Mouse (Mus musculus) limb, embryonic 12.5 days (tissue): ENCODE data around the gene Cdkal1. TPM values are rescaled to one million over a fixed set of nuclear protein-coding genes. Genes with fewer than 3 reads are reported as not detected.

ENCODE experiments used
- ATAC-seq: fragments of 200-750 bp; cut with Nextera tagmentation; 2 replicates; pipeline ENCODE4 v1.8.0; 2017; ENCODE audit warnings: low read depth, moderate TSS enrichment; ENCODE audit not compliant: insufficient number of reproducible peaks, insufficient read depth, low FRiP score, low TSS enrichment
- H3K27ac ChIP-seq: fragments of 300-500 bp; sonication (generic); 2 replicates; pipeline ENCODE4 v1.5.1; 2016; ENCODE audit warnings: mild to moderate bottlenecking, moderate library complexity
- H3K27me3 ChIP-seq: fragments of 300-500 bp; sonication (generic); 2 replicates; pipeline ENCODE4 v1.6.1; 2016; ENCODE audit warnings: mild to moderate bottlenecking, moderate library complexity
- H3K36me3 ChIP-seq: fragments of 300-500 bp; sonication (generic); 2 replicates; pipeline ENCODE4 v1.6.1; 2016; ENCODE audit warnings: mild to moderate bottlenecking, moderate library complexity
- H3K4me1 ChIP-seq: fragments of 300-500 bp; sonication (generic); replicated peaks from 2 replicates; pipeline ENCODE4 v1.6.1; 2016
- H3K4me2 ChIP-seq: fragments of 300-500 bp; sonication (generic); 2 replicates; pipeline ENCODE4 v1.6.1; 2016; ENCODE audit warnings: mild to moderate bottlenecking, moderate library complexity
- H3K4me3 ChIP-seq: fragments of 300-500 bp; sonication (generic); replicated peaks from 2 replicates; pipeline ENCODE4 v1.5.1; 2016; ENCODE audit warnings: mild to moderate bottlenecking
- H3K9ac ChIP-seq: fragments of 300-500 bp; sonication (generic); replicated peaks from 2 replicates; pipeline ENCODE4 v1.6.1; 2016; ENCODE audit warnings: mild to moderate bottlenecking, moderate library complexity
- H3K9me3 ChIP-seq: fragments of 300-500 bp; sonication (generic); 2 replicates; pipeline ENCODE4 v1.6.1; 2016; ENCODE audit warnings: mild to moderate bottlenecking, moderate library complexity
- WGBS: fragments of 180-500 bp; shearing (Covaris S2); methylation state at CpG from one replicate; pipeline ENCODE4 v1.1.7; 2016; 5-methylcytosine and 5-hydroxymethylcytosine counted together
- polyA plus RNA-seq: library from polyadenylated mRNA; unstranded; fragments of >200 nt; fragmentation: Nextera tagmentation; extraction: Ambion mirVana; gene quantifications from 2 replicates; pipeline ENCODE4 v1.2.1, GENCODE M21; 2016

The Cdkal1 gene
- polyA plus RNA-seq, 1 experiment from 2014 or later: 42.4 TPM

- Histone ChIP-seq H3K4me3 (no peak overlapping the region), H3K27me3 (no peaks in the 10 kb centered on the region), H3K9ac (no peak overlapping the region), H3K27ac (no peak overlapping the region; the same call in 1 of the 2 replicates), H3K4me1 (peaks cover 21% of the 10 kb centered on the region), H3K4me2 (no peak overlapping the region), H3K9me3 (no peaks in the 10 kb centered on the region), H3K36me3 (no peaks in the 10 kb centered on the region)
- WGBS: 40% methylated on average over 2 of the region's 2 CpGs
- no peak for ATAC-seq
Observed at GRCm38 (mm10) chr13:29549761-29550160, 305.7 kb downstream of the Cdkal1 start.

- no peak overlapping the region for H3K9ac ChIP-seq
- no peak overlapping the region for H3K27ac ChIP-seq
- H3K9me3 ChIP-seq: no peaks in the 10 kb centered on the region
- no peak overlapping the region for H3K4me2 ChIP-seq
- 0 out of 2 replicates have a peak, but pooled peaks cover 5% of the 10 kb centered on the region for H3K4me1 ChIP-seq
- ATAC-seq: no peak
- no peak overlapping the region for H3K4me3 ChIP-seq
- WGBS: 74% methylated on average over 1 of the region's 1 CpGs
- no peaks in the 10 kb centered on the region for H3K36me3 ChIP-seq
- H3K27me3 ChIP-seq: no peaks in the 10 kb centered on the region
Observed at GRCm38 (mm10) chr13:29537906-29538305, 317.6 kb downstream of the Cdkal1 start.

DNA sequence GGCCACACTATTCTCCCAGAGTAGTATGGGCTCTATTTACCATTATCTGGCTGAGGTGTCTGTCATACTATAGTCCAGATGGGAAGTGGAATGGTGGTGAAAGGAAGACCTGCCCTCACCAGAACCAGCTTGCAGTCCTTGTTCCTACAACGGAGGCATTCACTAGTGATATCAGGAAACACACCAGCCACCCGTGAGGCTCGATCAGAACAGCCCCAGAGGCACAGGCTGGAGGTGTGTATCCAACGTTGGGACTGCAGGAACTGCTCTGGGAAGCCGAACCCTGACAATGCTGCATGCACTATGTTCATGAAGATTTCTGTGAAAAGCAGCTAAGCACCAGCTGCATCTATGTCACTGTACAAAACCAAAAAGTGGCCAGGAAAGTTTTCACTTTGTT lies 321.9 kb downstream of the Cdkal1 start:
- H3K36me3 ChIP-seq: no peaks in the 10 kb centered on the region
- H3K4me1 ChIP-seq: no peaks in the 10 kb centered on the region
- ATAC-seq: no peak

GRCm38 (mm10) chr13:29528344-29528743 lies 327.1 kb downstream of the Cdkal1 start:
- Histone ChIP-seq H3K4me3 (no peak overlapping the region), H3K9ac (no peak overlapping the region), H3K4me1 (no peaks in the 10 kb centered on the region), H3K27me3 (no peaks in the 10 kb centered on the region), H3K36me3 (no peaks in the 10 kb centered on the region), H3K4me2 (no peak overlapping the region), H3K9me3 (no peaks in the 10 kb centered on the region), H3K27ac (no peak overlapping the region)
- ATAC-seq: no peak
- 89% methylated on average over 5 of the region's 5 CpGs for WGBS

More for the DNA sequence above, 321.9 kb downstream of the Cdkal1 start:
- Histone ChIP-seq H3K27ac (no peak overlapping the region), H3K4me3 (no peak overlapping the region), H3K4me2 (no peak overlapping the region), H3K9ac (no peak overlapping the region), H3K27me3 (no peaks in the 10 kb centered on the region), H3K9me3 (no peaks in the 10 kb centered on the region)
- WGBS: 81% methylated on average over 5 of the region's 5 CpGs

DNA sequence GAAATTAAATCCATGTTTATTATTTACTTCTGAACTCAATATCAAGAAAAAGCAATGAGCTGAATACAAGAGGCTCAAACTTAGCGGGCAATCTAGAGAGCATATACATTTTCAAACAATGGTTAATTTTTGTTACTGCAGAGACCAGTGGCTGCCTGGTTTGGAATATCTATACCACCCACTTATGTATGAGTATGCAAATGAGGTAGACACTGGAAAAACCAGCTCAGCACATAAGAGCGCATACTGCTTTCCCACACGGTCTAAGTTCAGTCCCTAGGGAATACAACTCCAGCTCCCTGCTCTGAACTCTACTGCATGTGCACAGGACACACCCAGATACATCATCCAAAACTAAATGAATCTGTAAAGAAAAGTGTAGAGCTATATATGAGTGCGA lies 334.2 kb downstream of the Cdkal1 start:
- Histone ChIP-seq H3K36me3 (no peaks in the 10 kb centered on the region), H3K9ac (no peak overlapping the region), H3K4me1 (no peaks in the 10 kb centered on the region), H3K27me3 (no peaks in the 10 kb centered on the region), H3K4me2 (no peak overlapping the region), H3K4me3 (no peak overlapping the region), H3K9me3 (no peaks in the 10 kb centered on the region), H3K27ac (no peak overlapping the region)
- no peak for ATAC-seq
- WGBS: 90% methylated on average over 4 of the region's 4 CpGs

GRCm38 (mm10) chr13:29514071-29514470 lies 341.4 kb downstream of the Cdkal1 start:
- no peaks in the 10 kb centered on the region for H3K27me3 ChIP-seq
- no peaks in the 10 kb centered on the region for H3K4me1 ChIP-seq
- H3K4me3 ChIP-seq: no peak overlapping the region
- 76% methylated on average over 1 of the region's 1 CpGs for WGBS
- no peak for ATAC-seq
- H3K9ac ChIP-seq: no peak overlapping the region
- H3K4me2 ChIP-seq: no peak overlapping the region
- no peaks in the 10 kb centered on the region for H3K36me3 ChIP-seq
- no peak overlapping the region for H3K27ac ChIP-seq
- H3K9me3 ChIP-seq: no peaks in the 10 kb centered on the region

GRCm38 (mm10) chr13:29504861-29505568 lies 350.5 kb downstream of the Cdkal1 start:
- Histone ChIP-seq H3K4me1 (peaks cover 3% of the 10 kb centered on the region; the same call in 1 of the 2 replicates), H3K9ac (no peak overlapping the region), H3K9me3 (no peaks in the 10 kb centered on the region), H3K27ac (no peak overlapping the region), H3K4me3 (no peak overlapping the region), H3K27me3 (no peaks in the 10 kb centered on the region), H3K36me3 (no peaks in the 10 kb centered on the region), H3K4me2 (no peak overlapping the region)
- 80% methylated on average over 4 of the region's 4 CpGs for WGBS
- no peak for ATAC-seq

DNA sequence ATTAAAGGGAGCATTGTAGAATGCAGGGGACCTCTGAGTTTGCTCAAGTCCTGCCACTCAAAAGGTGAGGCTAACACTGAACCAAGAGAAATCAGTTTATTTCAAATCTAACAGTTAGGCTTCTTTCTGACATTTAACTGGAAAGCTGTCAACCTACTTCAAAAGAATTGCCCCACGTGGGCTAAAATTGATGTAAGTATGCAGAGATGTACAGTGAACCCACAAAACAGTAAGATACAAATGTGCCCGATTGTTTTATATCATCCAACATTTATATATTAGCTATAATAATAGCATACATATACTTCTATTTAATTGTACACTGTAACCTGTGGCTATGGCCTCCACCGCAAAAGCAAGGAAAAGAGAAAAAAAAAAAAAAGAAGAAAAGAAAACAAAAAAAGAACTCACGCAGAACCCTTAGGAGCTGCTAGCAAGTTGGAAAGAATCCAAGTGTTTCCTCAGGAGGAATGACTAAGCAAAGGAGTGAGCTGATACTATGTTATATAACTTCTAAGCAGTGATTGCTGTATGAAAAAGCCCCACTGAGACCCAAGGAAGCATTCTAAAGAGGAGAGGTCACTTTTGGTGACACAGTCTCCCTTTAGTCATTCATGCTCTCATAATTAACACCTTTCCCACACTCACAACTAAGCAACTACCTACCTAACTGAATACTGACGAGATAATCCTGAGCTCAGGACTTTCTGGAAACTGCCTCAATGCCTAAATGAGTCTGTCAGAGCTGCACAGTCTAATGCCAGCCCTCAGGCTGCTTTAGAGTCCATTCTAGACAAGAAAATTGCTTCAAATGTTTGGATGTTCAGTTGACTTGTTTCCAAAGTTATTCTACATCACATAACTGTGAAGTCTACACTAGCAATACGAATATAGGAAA lies 352.1 kb downstream of the Cdkal1 start:
- Histone ChIP-seq H3K27me3 (no peaks in the 10 kb centered on the region), H3K9ac (no peak overlapping the region), H3K4me1 (peaks cover 3% of the 10 kb centered on the region; the same call in 1 of the 2 replicates), H3K27ac (no peak overlapping the region), H3K9me3 (no peaks in the 10 kb centered on the region), H3K36me3 (no peaks in the 10 kb centered on the region), H3K4me3 (no peak overlapping the region), H3K4me2 (no peak overlapping the region)
- 67% methylated on average over 6 of the region's 6 CpGs for WGBS
- ATAC-seq: no peak

- H3K27me3 ChIP-seq: no peaks in the 10 kb centered on the region
- no peaks in the 10 kb centered on the region for H3K36me3 ChIP-seq
- peaks cover 3% of the 10 kb centered on the region; the same call in 1 of the 2 replicates for H3K4me1 ChIP-seq
- no peak overlapping the region for H3K27ac ChIP-seq
- no peak for ATAC-seq
- no peak overlapping the region for H3K4me2 ChIP-seq
- 63% methylated on average over 5 of the region's 5 CpGs for WGBS
- H3K9me3 ChIP-seq: no peaks in the 10 kb centered on the region
- H3K4me3 ChIP-seq: no peak overlapping the region
- no peak overlapping the region for H3K9ac ChIP-seq
Observed at GRCm38 (mm10) chr13:29502481-29503146, 352.9 kb downstream of the Cdkal1 start.

- H3K27me3 ChIP-seq: no peaks in the 10 kb centered on the region
- no peak overlapping the region for H3K4me2 ChIP-seq
- 71% methylated on average over 2 of the region's 2 CpGs for WGBS
- H3K4me3 ChIP-seq: no peak overlapping the region
- H3K36me3 ChIP-seq: no peaks in the 10 kb centered on the region
- no peak overlapping the region for H3K27ac ChIP-seq
- ATAC-seq: no peak
- no peak overlapping the region for H3K9ac ChIP-seq
- H3K9me3 ChIP-seq: no peaks in the 10 kb centered on the region
- H3K4me1 ChIP-seq: peaks cover 3% of the 10 kb centered on the region; the same call in 1 of the 2 replicates
Observed at GRCm38 (mm10) chr13:29501173-29501572, 354.3 kb downstream of the Cdkal1 start.

DNA sequence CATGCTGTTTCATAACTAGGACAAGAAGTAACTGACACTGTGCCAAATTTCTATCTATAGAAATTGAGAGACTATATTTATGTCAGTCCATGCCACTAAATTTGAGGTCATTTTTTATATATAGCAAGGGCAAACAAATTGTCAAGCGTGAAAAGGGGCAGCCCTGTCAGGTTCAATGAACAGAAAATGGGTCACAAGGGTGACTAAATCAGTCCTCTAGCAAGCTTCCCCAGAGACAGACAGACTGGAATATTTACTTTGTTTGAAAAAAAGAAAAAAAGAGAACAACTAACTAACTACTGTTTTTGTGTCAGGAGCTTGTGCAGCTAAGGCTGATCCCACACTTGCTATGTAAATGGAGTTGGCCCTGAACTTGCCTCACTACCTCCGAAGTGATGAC lies 355.7 kb downstream of the Cdkal1 start:
- H3K27ac ChIP-seq: no peak overlapping the region
- no peaks in the 10 kb centered on the region for H3K9me3 ChIP-seq
- no peak for ATAC-seq
- H3K27me3 ChIP-seq: no peaks in the 10 kb centered on the region
- peaks cover 3% of the 10 kb centered on the region; the same call in 1 of the 2 replicates for H3K4me1 ChIP-seq
- no peak overlapping the region for H3K9ac ChIP-seq
- WGBS: 80% methylated on average over 2 of the region's 2 CpGs
- no peaks in the 10 kb centered on the region for H3K36me3 ChIP-seq
- H3K4me2 ChIP-seq: no peak overlapping the region
- H3K4me3 ChIP-seq: no peak overlapping the region
